Mouse (Mus musculus): ENCODE measurements around the gene Tmod1.

Tmod1 gene

DNA sequence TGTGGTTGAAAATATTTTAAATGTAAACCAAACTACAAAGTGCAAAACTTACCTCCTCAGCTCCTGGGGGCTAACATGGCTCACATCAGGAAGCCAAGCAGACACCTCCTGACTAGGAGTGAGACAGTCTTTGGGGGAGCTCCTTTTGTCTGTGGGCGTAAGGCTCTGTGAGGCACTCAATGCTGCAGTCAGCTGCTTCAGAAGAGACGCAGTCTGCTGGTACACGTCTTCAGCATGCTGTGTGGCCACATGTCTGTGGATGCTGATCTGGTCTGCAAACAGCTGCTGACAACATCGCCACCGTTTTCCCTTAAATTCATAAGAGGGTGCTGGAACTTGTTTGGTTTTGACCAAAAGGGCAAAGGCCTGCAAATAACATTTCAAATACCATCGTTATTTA is 93.1 kb downstream of the Tmod1 start:
- DNase-seq (ENCODE audit: low read depth) = no peak

DNA sequence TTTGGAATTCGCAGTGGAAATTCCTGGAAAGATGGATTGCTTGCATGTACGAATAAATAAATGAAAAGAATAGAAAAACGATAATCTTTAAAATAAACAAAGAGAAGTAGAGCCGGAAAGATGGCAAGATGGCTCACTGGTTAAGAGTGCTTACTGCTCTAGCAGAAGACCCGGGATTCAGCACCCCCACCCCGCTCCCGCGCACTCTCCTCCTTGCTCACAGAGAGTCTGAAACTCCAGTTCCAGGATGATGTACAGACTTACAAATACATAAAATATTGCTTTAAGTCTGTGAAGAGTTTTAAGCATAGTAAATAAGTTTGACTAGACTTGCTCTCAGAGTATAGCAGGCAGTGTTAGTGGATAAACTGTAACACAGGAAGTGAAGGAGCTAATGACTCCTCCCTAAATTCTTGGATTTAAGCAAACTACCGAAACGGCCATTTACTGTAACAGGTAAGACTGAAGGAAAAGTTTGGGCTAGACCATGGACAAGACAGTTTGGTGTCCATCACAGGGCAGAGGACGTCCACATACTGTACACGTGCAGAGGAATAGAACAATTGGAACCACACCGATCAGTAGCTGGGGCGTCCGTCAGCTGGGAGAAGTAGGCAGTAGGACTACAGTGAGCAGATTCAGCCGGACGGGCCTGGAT is 99.0 kb downstream of the Tmod1 start:
- DNase-seq (ENCODE audit: low read depth) = peak; percentile 26

DNA sequence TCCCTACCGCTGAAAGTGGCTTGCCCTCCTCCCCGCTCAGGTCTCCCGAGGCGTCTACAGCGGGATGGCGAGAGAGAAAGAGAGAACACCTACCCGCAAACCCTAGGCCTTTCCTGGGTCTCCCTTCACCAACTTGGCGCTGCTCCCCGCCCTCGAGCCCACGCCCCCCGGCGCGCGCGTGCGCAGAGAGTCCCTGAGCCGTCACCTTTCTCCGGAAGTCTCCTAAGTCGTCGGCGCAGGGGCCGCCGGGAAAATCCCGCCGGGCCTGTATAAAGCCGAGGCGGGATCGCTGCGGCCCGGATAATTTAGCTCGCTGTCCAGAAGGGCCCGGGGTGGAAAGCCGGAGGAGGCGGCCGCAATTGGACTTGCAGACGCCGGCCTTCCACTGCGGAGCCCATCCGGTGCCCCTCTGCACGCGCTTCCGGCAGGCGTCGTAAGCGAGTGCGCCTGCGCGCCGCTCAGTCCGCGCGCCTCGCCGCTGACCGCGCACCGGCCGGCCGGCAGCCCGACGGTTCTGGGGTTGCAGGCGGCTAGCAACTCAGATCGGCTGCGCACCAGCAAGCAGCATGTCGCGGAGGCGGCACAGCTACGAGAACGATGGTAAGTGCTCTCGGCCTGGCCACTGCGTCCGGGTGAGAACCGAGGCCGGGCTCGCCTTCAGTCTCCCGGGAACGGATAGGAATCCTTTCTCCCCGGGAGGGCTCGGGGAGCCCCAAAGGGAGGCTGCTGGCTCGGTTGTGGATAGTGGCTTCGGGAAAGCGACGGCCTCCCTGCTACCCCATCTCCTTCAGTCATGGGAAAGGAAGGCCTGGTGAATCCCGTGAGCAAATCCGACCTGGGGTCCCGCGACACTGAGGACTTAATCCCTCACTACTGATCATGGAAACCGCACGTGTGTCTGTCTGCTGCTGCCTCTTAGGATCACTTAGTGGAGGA is 99.8 kb downstream of the Tmod1 start, which contains the start of the genes Ncbp1 and Tstd2:
Gene Ncbp1, plus strand, starts transcription at position 327 of the 936 bp plus-strand sequence.
Gene Tstd2, minus strand, starts transcription at position 408 of the 936 bp plus-strand sequence.
- peak; percentile 86 for DNase-seq (ENCODE audit: low read depth)

DNA sequence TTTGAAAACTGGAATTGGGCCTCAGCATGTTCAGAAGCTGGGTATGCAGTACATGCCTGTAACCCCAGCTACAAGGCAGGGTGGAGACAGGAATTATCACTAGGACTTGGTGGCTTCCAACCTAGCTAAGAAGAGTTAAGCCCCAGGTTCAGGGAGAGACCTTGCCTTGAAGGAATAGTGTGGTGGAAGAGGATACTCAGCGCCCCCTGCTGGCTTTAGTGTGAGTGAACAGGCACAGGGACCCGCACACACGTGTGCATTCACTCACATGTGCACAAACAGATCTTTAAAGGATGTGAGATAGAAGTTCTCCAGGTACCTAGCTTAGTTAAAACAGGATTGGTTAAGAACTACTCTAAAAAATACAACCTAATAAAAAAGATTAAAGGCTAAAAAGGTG is 105.6 kb downstream of the Tmod1 start:
- DNase-seq (ENCODE audit: low read depth) = peak; percentile 31

DNA sequence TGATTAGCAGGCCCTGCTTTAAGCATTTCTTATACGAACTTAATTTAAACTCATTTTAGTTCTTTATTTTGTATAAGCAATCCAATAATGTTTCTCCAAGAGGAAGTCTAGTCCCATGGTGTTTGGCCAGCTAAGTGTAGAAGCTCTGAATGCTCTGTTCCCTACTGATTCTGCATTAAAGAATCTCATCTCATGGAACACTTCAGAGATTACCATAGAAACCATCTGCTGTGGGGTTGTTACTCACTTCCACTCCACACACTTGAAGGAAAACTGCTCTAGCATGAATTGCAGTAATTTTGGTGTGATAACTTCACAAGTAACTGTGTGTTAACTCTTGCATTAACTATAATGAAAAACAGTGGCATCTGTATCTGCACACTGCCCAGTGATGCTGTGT is 108.1 kb downstream of the Tmod1 start:
- DNase-seq (ENCODE audit: low read depth) = no peak

DNA sequence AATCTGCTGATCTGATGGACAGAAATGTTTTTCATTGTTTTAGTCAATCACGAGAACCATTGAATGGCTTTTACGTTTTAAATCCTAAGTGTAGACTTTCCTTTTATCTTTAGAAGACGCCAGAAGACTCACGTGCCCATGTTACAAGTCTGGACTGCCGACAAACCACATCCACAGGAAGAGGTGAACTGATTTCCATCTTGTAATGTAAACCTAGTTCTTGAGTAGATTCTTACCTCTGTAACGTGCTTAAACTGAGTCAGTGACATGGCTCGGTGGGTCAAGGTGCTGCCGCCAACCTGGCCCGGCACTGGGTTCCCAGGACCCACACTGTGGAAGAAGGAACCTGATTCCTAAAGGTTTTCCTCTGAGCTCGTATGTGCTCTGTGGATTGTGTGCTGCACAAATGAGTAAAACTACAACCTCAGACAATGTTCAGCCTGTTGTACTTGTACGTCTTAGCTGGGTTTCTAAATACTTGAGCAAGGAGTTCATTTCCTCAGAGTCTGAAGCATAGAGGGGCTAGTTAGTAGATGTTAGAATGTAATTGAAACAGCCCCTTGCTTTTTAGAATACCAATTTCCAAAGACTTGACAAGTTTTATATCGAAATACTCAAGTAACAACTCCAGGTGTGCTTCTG is 113.3 kb downstream of the Tmod1 start:
- DNase-seq (ENCODE audit: low read depth) = no peak

DNA sequence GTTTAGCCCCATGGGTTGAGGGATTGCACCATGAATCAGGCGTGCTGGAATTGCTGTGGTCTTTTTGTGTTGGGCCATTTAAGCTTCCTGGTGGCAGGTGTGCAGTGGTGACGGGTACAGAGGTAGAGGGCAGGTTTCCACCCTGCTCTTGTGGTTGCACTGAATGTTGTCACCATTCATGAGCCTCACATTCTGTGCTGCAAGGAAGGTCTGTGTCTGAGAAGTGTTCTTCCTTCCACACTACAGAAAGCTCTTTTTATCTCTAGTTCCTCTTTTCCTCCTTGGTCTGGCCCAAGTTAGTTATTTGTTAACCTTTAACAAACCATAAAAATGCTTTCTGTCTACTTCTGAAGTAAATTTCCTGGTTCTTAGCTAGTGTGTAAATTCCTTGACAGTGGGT is 125.3 kb downstream of the Tmod1 start:
- no peak for DNase-seq (ENCODE audit: low read depth)

Data from c-Kit-positive CD71-negative TER-119-negative erythroid progenitor cells, embryonic 14.5 days (primary cell).